Comparison of ENCODE assay signal across 8 mouse cellular contexts in genomic region chr7:99181619-99182431, GRCm38 (mm10). TPM values are rescaled to one million over a fixed set of nuclear protein-coding genes. Genes with fewer than 3 reads are reported as not detected.
DNase-seq lines count a peak whose midpoint lies in the region; ATAC-seq and TF ChIP-seq lines count a peak whose summit lies in the region.

No protein-coding gene starts in this region.

- H3K27me3 ChIP-seq in forebrain, embryonic 13.5 days = peaks cover 20% of the 10 kb centered on the region
- H3K27me3 ChIP-seq in liver, postnatal 0 days (ENCODE audit: insufficient read depth, low read length) = no peaks in the 10 kb centered on the region

- H3K4me3 ChIP-seq in forebrain, embryonic 13.5 days = peak overlapping the region; percentile 71
- H3K4me3 ChIP-seq in liver, postnatal 0 days (ENCODE audit: low read depth, low read length) = peak overlapping the region; percentile 67

- whole genome bisulfite sequencing in forebrain, embryonic 13.5 days = 17% methylated on average over 14 of the region's 14 CpGs
- WGBS in liver, postnatal 0 days (ENCODE audit: insufficient replicate concordance) = 15% methylated on average over 14 of the region's 14 CpGs

- no peak overlapping the region for H3K27ac ChIP-seq in forebrain, embryonic 13.5 days
- peak overlapping the region; percentile 90 for H3K27ac ChIP-seq in liver, postnatal 0 days (ENCODE audit: low read depth)

- DNase-seq in cerebellum, postnatal 36 days = no peak
- peak; percentile 33 for DNase-seq in A20 (ENCODE audit: low read depth, low spot score)
- DNase-seq in kidney, adult 8-10 months = peak; percentile 61 to 66
- DNase-seq in liver, postnatal 0 days = peak; percentile 60
- peak; percentile 28 for DNase-seq in right cerebral cortex, postnatal 25 days
- no peak for DNase-seq in adrenal gland, postnatal 4 days (ENCODE audit: low spot score in 2 of 2)

- no peak for TF ChIP-seq CTCF in liver, postnatal 0 days (IDR thresholded peaks at IDR 0.05; ENCODE audit: low read depth)

- ATAC-seq in cerebellum, adult (ENCODE audit: insufficient number of reproducible peaks, low FRiP score, low TSS enrichment) = 0 out of 2 replicates have a peak, but pooled peaks have one; percentile 5
- no peak for ATAC-seq in forebrain, embryonic 13.5 days
- ATAC-seq in liver, postnatal 0 days = peak; percentile 36

- TF ChIP-seq EP300 in liver, postnatal 0 days (IDR thresholded peaks at IDR 0.05; ENCODE audit: low read depth) = no peak

- H3K4me2 ChIP-seq in forebrain, embryonic 13.5 days = peak overlapping the region; percentile 96
- H3K4me2 ChIP-seq in liver, postnatal 0 days (ENCODE audit: low read depth, low read length) = peak overlapping the region; percentile 86

- no peaks in the 10 kb centered on the region for H3K36me3 ChIP-seq in forebrain, embryonic 13.5 days (ENCODE audit: poor library complexity, severe bottlenecking)
- no peaks in the 10 kb centered on the region for H3K36me3 ChIP-seq in liver, postnatal 0 days (replicated peaks; ENCODE audit: insufficient read depth, low read length)

- H3K9ac ChIP-seq in forebrain, embryonic 13.5 days = peak overlapping the region; percentile 89
- H3K9ac ChIP-seq in liver, postnatal 0 days (replicated peaks) = peak overlapping the region; percentile 76

- H3K4me1 ChIP-seq in forebrain, embryonic 13.5 days = peaks cover 7% of the 10 kb centered on the region
- peaks cover 13% of the 10 kb centered on the region for H3K4me1 ChIP-seq in liver, postnatal 0 days (ENCODE audit: insufficient read depth)

- no peaks in the 10 kb centered on the region for H3K9me3 ChIP-seq in forebrain, embryonic 13.5 days (replicated peaks)
- no peaks in the 10 kb centered on the region for H3K9me3 ChIP-seq in liver, postnatal 0 days (ENCODE audit: low read length)

RNA-seq across cellular contexts. Expression of gene Dgat2, which starts 0.7 kb away (rescaled TPM):
- polyA plus RNA-seq in forebrain, embryonic 13.5 days (2015; fragmentation: Nextera tagmentation; extraction: Ambion mirVana) = 7.7 and 7.9 TPM in 2 replicates
- 226 and 249 TPM in 2 replicates for polyA plus RNA-seq in liver, postnatal 0 days (2015; fragmentation: Nextera tagmentation; extraction: Ambion mirVana)
- total RNA-seq in adrenal gland, postnatal 4 days (2021) = 10 to 100 TPM; 34.5 to 55.3 TPM

RNA-seq across cellular contexts. Expression of gene Uvrag, which starts 40.9 kb away (rescaled TPM):
- polyA plus RNA-seq in forebrain, embryonic 13.5 days (2015; fragmentation: Nextera tagmentation; extraction: Ambion mirVana) = 13.6 and 14.6 TPM in 2 replicates
- 9.4 and 11.9 TPM in 2 replicates for polyA plus RNA-seq in liver, postnatal 0 days (2015; fragmentation: Nextera tagmentation; extraction: Ambion mirVana)
- total RNA-seq in adrenal gland, postnatal 4 days (2021) = 10 to 100 TPM; 32.5 to 43.8 TPM

RNA-seq across cellular contexts. Expression of gene Mogat2, which starts 56.6 kb away (rescaled TPM):
- 3.0 and 3.1 TPM in 2 replicates for polyA plus RNA-seq in forebrain, embryonic 13.5 days (2015; fragmentation: Nextera tagmentation; extraction: Ambion mirVana)
- 3.9 and 4.0 TPM in 2 replicates for polyA plus RNA-seq in liver, postnatal 0 days (2015; fragmentation: Nextera tagmentation; extraction: Ambion mirVana)
- 1 to 10 TPM in 1 of 2 experiments, under 1 TPM in 1; 0.34 to 4.1 TPM for total RNA-seq in adrenal gland, postnatal 4 days (2021)

Comparison
In these comparisons a context has a peak if more than half of its experiments do, and no peak if none do; other contexts are left out.
1. DNase-seq: peak in A20 (single experiment), kidney, adult 8-10 months (2 of 2), liver, postnatal 0 days (single experiment) and right cerebral cortex, postnatal 25 days (single experiment); none in cerebellum, postnatal 36 days (0 of 2) and adrenal gland, postnatal 4 days (0 of 2).
2. RNA of gene Dgat2, which starts 0.7 kb away (polyA plus RNA-seq): 226 to 249 TPM in liver, postnatal 0 days; 7.7 to 7.9 TPM in forebrain, embryonic 13.5 days; every median in the first group is over 10 times any median in the second.